Mouse (Mus musculus): ENCODE data around the gene Tpm3-rs7.
"Not testable (repeated sequence)": the region's sequence is repeated elsewhere in the genome, so short reads cannot be mapped to it uniquely, and the experiment has no call there.

Tpm3-rs7 gene

GRCm38 (mm10) chr14:113314499-113314898 is at the start of gene Tpm3-rs7:
TSS of gene Tpm3-rs7 (plus strand) at chr14:113314608.
- not testable (repeated sequence) for DNase-seq

GRCm38 (mm10) chr14:113317023-113317422 is 2.6 kb downstream of the Tpm3-rs7 start:
- DNase-seq = no peak

GRCm38 (mm10) chr14:113363361-113363760 is 49.0 kb downstream of the Tpm3-rs7 start:
- no peak for DNase-seq
